Mouse (Mus musculus) midbrain, embryonic 15.5 days (tissue): ENCODE measurements around the gene Ctnnbl1. TPM values are rescaled to one million over a fixed set of nuclear protein-coding genes. Genes with fewer than 3 reads are reported as not detected.

Experiments used
- ATAC-seq: fragments of 200-750 bp; cut with Nextera tagmentation; replicated peaks from 2 replicates; pipeline ENCODE4 v1.8.0; 2017; ENCODE audit warnings: moderate TSS enrichment
- H3K27ac ChIP-seq: fragments of 300-500 bp; sonication (generic); 2 replicates; pipeline ENCODE4 v1.5.1; 2015; ENCODE audit warnings: mild to moderate bottlenecking, inconsistent platforms
- H3K27me3 ChIP-seq: fragments of 300-500 bp; sonication (generic); replicated peaks from 2 replicates; pipeline ENCODE4 v1.6.1; 2015; ENCODE audit warnings: inconsistent platforms
- H3K36me3 ChIP-seq: fragments of 300-500 bp; sonication (generic); replicated peaks from 2 replicates; pipeline ENCODE4 v1.6.1; 2015; ENCODE audit warnings: inconsistent platforms
- H3K4me1 ChIP-seq: fragments of 300-500 bp; sonication (generic); 2 replicates; pipeline ENCODE4 v1.6.1; 2015; ENCODE audit warnings: inconsistent platforms
- H3K4me2 ChIP-seq: fragments of 300-500 bp; sonication (generic); 2 replicates; pipeline ENCODE4 v1.6.1; 2015; ENCODE audit warnings: inconsistent platforms, mild to moderate bottlenecking, moderate library complexity
- H3K4me3 ChIP-seq: fragments of 300-500 bp; sonication (generic); 2 replicates; pipeline ENCODE4 v1.5.1; 2015; ENCODE audit warnings: mild to moderate bottlenecking, inconsistent platforms
- H3K9ac ChIP-seq: fragments of 300-500 bp; sonication (generic); 2 replicates; pipeline ENCODE4 v1.6.1; 2015; ENCODE audit warnings: mild to moderate bottlenecking, inconsistent platforms
- H3K9me3 ChIP-seq: fragments of 300-500 bp; sonication (generic); 2 replicates; pipeline ENCODE4 v1.6.1; 2016; ENCODE audit warnings: inconsistent platforms
- WGBS: fragments of 180-500 bp; shearing (Covaris S2); methylation state at CpG from one replicate; pipeline ENCODE4 v1.1.7; 2015; ENCODE audit warnings: mixed read lengths; 5-methylcytosine and 5-hydroxymethylcytosine counted together
- polyA plus RNA-seq: library from polyadenylated mRNA; unstranded; fragments of >200 nt; fragmentation: Nextera tagmentation; extraction: Ambion mirVana; gene quantifications from 2 replicates; pipeline ENCODE4 v1.2.1, GENCODE M21; 2015

The Ctnnbl1 gene
- polyA plus RNA-seq, 1 experiment from 2014 or later = 68.0 TPM

GRCm38 (mm10) chr2:157801505-157802357 lies 64.5 kb downstream of the Ctnnbl1 start:
- H3K4me1 ChIP-seq = peaks cover 57% of the 10 kb centered on the region

GRCm38 (mm10) chr2:157802666-157803065 lies 65.5 kb downstream of the Ctnnbl1 start:
- Histone ChIP-seq H3K27ac (peak overlapping the region; percentile 63; the same call in 1 of the 2 replicates), H3K9me3 (no peaks in the 10 kb centered on the region), H3K4me3 (no peak overlapping the region), H3K4me1 (peaks cover 65% of the 10 kb centered on the region), H3K36me3 (no peaks in the 10 kb centered on the region), H3K4me2 (no peak overlapping the region), H3K27me3 (no peaks in the 10 kb centered on the region), H3K9ac (no peak overlapping the region)
- ATAC-seq = no peak
- 75% methylated on average over 5 of the region's 5 CpGs for WGBS

More at GRCm38 (mm10) chr2:157801505-157802357, 64.5 kb downstream of the Ctnnbl1 start:
- 19% methylated on average over 8 of the region's 8 CpGs for WGBS
- Histone ChIP-seq H3K27ac (peak overlapping the region; percentile 92), H3K9ac (peak overlapping the region; percentile 31), H3K27me3 (no peaks in the 10 kb centered on the region), H3K36me3 (no peaks in the 10 kb centered on the region), H3K4me3 (no peak overlapping the region), H3K9me3 (no peaks in the 10 kb centered on the region), H3K4me2 (peak overlapping the region; percentile 22; the same call in 1 of the 2 replicates)
- 0 out of 2 replicates have a peak, but pooled peaks have one; percentile 2 for ATAC-seq

GRCm38 (mm10) chr2:157804388-157804787 lies 67.2 kb downstream of the Ctnnbl1 start:
- no peaks in the 10 kb centered on the region for H3K9me3 ChIP-seq
- peak overlapping the region; percentile 63 for H3K27ac ChIP-seq
- ATAC-seq = no peak

GRCm38 (mm10) chr2:157805091-157805490 lies 67.9 kb downstream of the Ctnnbl1 start:
- H3K9ac ChIP-seq = 0 out of 2 replicates have a peak overlapping the region, but pooled peaks have one; percentile 5
- peaks cover 77% of the 10 kb centered on the region for H3K4me1 ChIP-seq
- H3K4me2 ChIP-seq = no peak overlapping the region
- H3K27ac ChIP-seq = peak overlapping the region; percentile 63
- H3K36me3 ChIP-seq = no peaks in the 10 kb centered on the region
- no peaks in the 10 kb centered on the region for H3K9me3 ChIP-seq
- no peaks in the 10 kb centered on the region for H3K27me3 ChIP-seq
- WGBS = 43% methylated on average over 3 of the region's 3 CpGs
- no peak overlapping the region for H3K4me3 ChIP-seq
- no peak for ATAC-seq

More at GRCm38 (mm10) chr2:157804388-157804787, 67.2 kb downstream of the Ctnnbl1 start:
- Histone ChIP-seq H3K27me3 (no peaks in the 10 kb centered on the region), H3K4me2 (no peak overlapping the region), H3K9ac (no peak overlapping the region), H3K4me3 (no peak overlapping the region), H3K36me3 (no peaks in the 10 kb centered on the region), H3K4me1 (peaks cover 77% of the 10 kb centered on the region)
- WGBS = 31% methylated on average over 3 of the region's 3 CpGs

GRCm38 (mm10) chr2:157807076-157807475 lies 69.9 kb downstream of the Ctnnbl1 start:
- H3K4me1 ChIP-seq = peaks cover 59% of the 10 kb centered on the region
- H3K27me3 ChIP-seq = no peaks in the 10 kb centered on the region
- H3K36me3 ChIP-seq = no peaks in the 10 kb centered on the region
- no peak overlapping the region for H3K9ac ChIP-seq
- H3K4me2 ChIP-seq = no peak overlapping the region
- no peak overlapping the region for H3K4me3 ChIP-seq
- ATAC-seq = no peak
- 25% methylated on average over 4 of the region's 4 CpGs for WGBS
- peak overlapping the region; percentile 71 for H3K27ac ChIP-seq
- H3K9me3 ChIP-seq = no peaks in the 10 kb centered on the region

- 48% methylated on average over 7 of the region's 7 CpGs for WGBS
- no peaks in the 10 kb centered on the region for H3K9me3 ChIP-seq
- no peak for ATAC-seq
- H3K36me3 ChIP-seq = no peaks in the 10 kb centered on the region
- peak overlapping the region; percentile 71 for H3K27ac ChIP-seq
- no peak overlapping the region for H3K4me2 ChIP-seq
- no peak overlapping the region for H3K4me3 ChIP-seq
- H3K9ac ChIP-seq = no peak overlapping the region
- H3K27me3 ChIP-seq = no peaks in the 10 kb centered on the region
- H3K4me1 ChIP-seq = peaks cover 51% of the 10 kb centered on the region
Observed at GRCm38 (mm10) chr2:157807621-157808367, 70.6 kb downstream of the Ctnnbl1 start.

- H3K9ac ChIP-seq = no peak overlapping the region
Observed at GRCm38 (mm10) chr2:157808368-157808923, 71.2 kb downstream of the Ctnnbl1 start.

GRCm38 (mm10) chr2:157809341-157809740 lies 72.1 kb downstream of the Ctnnbl1 start:
- H3K4me3 ChIP-seq = no peak overlapping the region
- no peak for ATAC-seq
- no peak overlapping the region for H3K27ac ChIP-seq
- H3K9me3 ChIP-seq = no peaks in the 10 kb centered on the region
- H3K36me3 ChIP-seq = no peaks in the 10 kb centered on the region
- WGBS = 88% methylated on average over 6 of the region's 6 CpGs
- no peak overlapping the region for H3K4me2 ChIP-seq
- no peaks in the 10 kb centered on the region for H3K27me3 ChIP-seq
- H3K9ac ChIP-seq = no peak overlapping the region
- H3K4me1 ChIP-seq = peaks cover 45% of the 10 kb centered on the region

More at GRCm38 (mm10) chr2:157808368-157808923, 71.2 kb downstream of the Ctnnbl1 start:
- H3K4me2 ChIP-seq = no peak overlapping the region
- H3K27ac ChIP-seq = peak overlapping the region; percentile 71
- H3K27me3 ChIP-seq = no peaks in the 10 kb centered on the region
- H3K9me3 ChIP-seq = no peaks in the 10 kb centered on the region
- WGBS = 44% methylated on average over 7 of the region's 7 CpGs
- no peaks in the 10 kb centered on the region for H3K36me3 ChIP-seq
- peaks cover 47% of the 10 kb centered on the region for H3K4me1 ChIP-seq
- no peak overlapping the region for H3K4me3 ChIP-seq
- ATAC-seq = no peak

GRCm38 (mm10) chr2:157810749-157811148 lies 73.5 kb downstream of the Ctnnbl1 start:
- H3K27me3 ChIP-seq = no peaks in the 10 kb centered on the region
- H3K9ac ChIP-seq = no peak overlapping the region
- no peak overlapping the region for H3K4me2 ChIP-seq
- peaks cover 35% of the 10 kb centered on the region for H3K4me1 ChIP-seq
- H3K4me3 ChIP-seq = no peak overlapping the region
- no peak overlapping the region for H3K27ac ChIP-seq
- WGBS = 93% methylated on average over 1 of the region's 1 CpGs
- ATAC-seq = no peak
- H3K36me3 ChIP-seq = no peaks in the 10 kb centered on the region
- H3K9me3 ChIP-seq = no peaks in the 10 kb centered on the region

- 93% methylated on average over 4 of the region's 4 CpGs for whole genome bisulfite sequencing
- H3K27ac ChIP-seq = no peak overlapping the region
- no peaks in the 10 kb centered on the region for H3K27me3 ChIP-seq
- no peaks in the 10 kb centered on the region for H3K9me3 ChIP-seq
- no peaks in the 10 kb centered on the region for H3K36me3 ChIP-seq
- ATAC-seq = no peak
- H3K9ac ChIP-seq = no peak overlapping the region
- peaks cover 24% of the 10 kb centered on the region for H3K4me1 ChIP-seq
- no peak overlapping the region for H3K4me2 ChIP-seq
- H3K4me3 ChIP-seq = no peak overlapping the region
Observed at GRCm38 (mm10) chr2:157813121-157813520, 75.9 kb downstream of the Ctnnbl1 start.

- peaks cover 25% of the 10 kb centered on the region for H3K4me1 ChIP-seq
- H3K9ac ChIP-seq = no peak overlapping the region
- ATAC-seq = no peak
- no peaks in the 10 kb centered on the region for H3K36me3 ChIP-seq
- no peaks in the 10 kb centered on the region for H3K9me3 ChIP-seq
- H3K4me3 ChIP-seq = no peak overlapping the region
- no peak overlapping the region for H3K4me2 ChIP-seq
- WGBS = 62% methylated on average over 11 of the region's 11 CpGs
- H3K27me3 ChIP-seq = no peaks in the 10 kb centered on the region
- H3K27ac ChIP-seq = peak overlapping the region; percentile 51; the same call in 1 of the 2 replicates
Observed at GRCm38 (mm10) chr2:157814116-157814964, 77.1 kb downstream of the Ctnnbl1 start.
